Mouse (Mus musculus) neural tube, embryonic 15.5 days (tissue): ENCODE results near the gene Kcnb1. TPM values are rescaled to one million over a fixed set of nuclear protein-coding genes. Genes with fewer than 3 reads are reported as not detected.

Experiments used
- ATAC-seq: fragments of 200-750 bp; cut with Nextera tagmentation; 2 replicates; pipeline ENCODE4 v1.8.0; 2017; ENCODE audit warnings: mild to moderate bottlenecking, moderate TSS enrichment, moderate library complexity; ENCODE audit not compliant: low FRiP score
- H3K27ac ChIP-seq: fragments of 300-500 bp; sonication (generic); replicated peaks from 2 replicates; pipeline ENCODE4 v1.5.1; 2015; ENCODE audit warnings: mild to moderate bottlenecking, inconsistent platforms
- H3K27me3 ChIP-seq: fragments of 300-500 bp; sonication (generic); replicated peaks from 2 replicates; pipeline ENCODE4 v1.6.1; 2015; ENCODE audit warnings: inconsistent platforms
- H3K36me3 ChIP-seq: fragments of 300-500 bp; sonication (generic); 2 replicates; pipeline ENCODE4 v1.6.1; 2015; ENCODE audit warnings: inconsistent platforms
- H3K4me1 ChIP-seq: fragments of 300-500 bp; sonication (generic); 2 replicates; pipeline ENCODE4 v1.6.1; 2015; ENCODE audit warnings: inconsistent platforms
- H3K4me2 ChIP-seq: fragments of 300-500 bp; sonication (generic); 2 replicates; pipeline ENCODE4 v1.6.1; 2015; ENCODE audit warnings: inconsistent platforms, mild to moderate bottlenecking, moderate library complexity
- H3K4me3 ChIP-seq: fragments of 300-500 bp; sonication (generic); replicated peaks from 2 replicates; pipeline ENCODE4 v1.5.1; 2015; ENCODE audit warnings: mild to moderate bottlenecking, inconsistent platforms
- H3K9ac ChIP-seq: fragments of 300-500 bp; sonication (generic); replicated peaks from 2 replicates; pipeline ENCODE4 v1.6.1; 2015; ENCODE audit warnings: mild to moderate bottlenecking, inconsistent platforms
- H3K9me3 ChIP-seq: fragments of 300-500 bp; sonication (generic); replicated peaks from 2 replicates; pipeline ENCODE4 v1.6.1; 2016; ENCODE audit warnings: inconsistent platforms
- WGBS: fragments of 180-500 bp; shearing (Covaris S2); methylation state at CpG from one replicate; pipeline ENCODE4 v1.1.7; 2015; ENCODE audit warnings: mixed read lengths; 5-methylcytosine and 5-hydroxymethylcytosine counted together
- polyA plus RNA-seq: library from polyadenylated mRNA; unstranded; fragments of >200 nt; fragmentation: Nextera tagmentation; extraction: Ambion mirVana; gene quantifications from 2 replicates; pipeline ENCODE4 v1.2.1, GENCODE M21; 2015

Gene Kcnb1
- polyA plus RNA-seq, 1 experiment from 2014 or later: 3.9 TPM

GRCm38 (mm10) chr2:167121228-167121627 lies 68.7 kb downstream of the Kcnb1 start:
- Histone ChIP-seq H3K4me3 (no peak overlapping the region), H3K4me2 (no peak overlapping the region), H3K9ac (no peak overlapping the region), H3K27me3 (no peaks in the 10 kb centered on the region), H3K9me3 (no peaks in the 10 kb centered on the region), H3K27ac (no peak overlapping the region), H3K4me1 (peaks cover 22% of the 10 kb centered on the region), H3K36me3 (no peaks in the 10 kb centered on the region)
- no peak for ATAC-seq
- WGBS: 67% methylated on average over 6 of the region's 6 CpGs

GRCm38 (mm10) chr2:167120186-167120830 lies 69.6 kb downstream of the Kcnb1 start:
- no peaks in the 10 kb centered on the region for H3K27me3 ChIP-seq
- H3K27ac ChIP-seq: no peak overlapping the region
- 70% methylated on average over 12 of the region's 12 CpGs for WGBS
- H3K4me2 ChIP-seq: no peak overlapping the region
- no peak for ATAC-seq
- peaks cover 22% of the 10 kb centered on the region for H3K4me1 ChIP-seq
- H3K36me3 ChIP-seq: no peaks in the 10 kb centered on the region
- no peak overlapping the region for H3K9ac ChIP-seq
- H3K9me3 ChIP-seq: no peaks in the 10 kb centered on the region
- no peak overlapping the region for H3K4me3 ChIP-seq

DNA sequence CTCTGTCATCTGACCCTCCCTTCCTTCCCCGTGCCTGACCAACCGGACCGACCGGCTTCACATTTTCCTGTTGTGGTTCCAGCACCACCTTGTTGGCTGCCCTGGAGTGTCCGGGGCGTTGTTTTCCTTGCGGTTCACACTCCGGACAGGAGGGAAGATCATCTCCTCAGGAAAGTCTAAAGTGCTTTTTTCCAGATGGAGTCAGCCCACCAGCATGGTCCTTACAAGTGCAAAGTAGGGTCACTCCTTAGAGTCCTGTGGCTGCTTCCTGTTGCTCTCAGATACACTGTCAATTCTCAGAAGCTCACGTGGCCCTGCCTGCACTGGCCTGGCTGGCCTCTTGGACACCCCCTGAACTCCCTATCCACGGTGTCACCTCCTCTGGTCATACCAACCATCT lies 71.9 kb downstream of the Kcnb1 start:
- H3K27me3 ChIP-seq: no peaks in the 10 kb centered on the region
- no peak overlapping the region for H3K27ac ChIP-seq
- no peak overlapping the region for H3K4me3 ChIP-seq
- 85% methylated on average over 10 of the region's 10 CpGs for WGBS
- no peak for ATAC-seq
- no peaks in the 10 kb centered on the region for H3K36me3 ChIP-seq
- no peak overlapping the region for H3K9ac ChIP-seq
- no peaks in the 10 kb centered on the region for H3K9me3 ChIP-seq
- H3K4me1 ChIP-seq: 0 out of 2 replicates have a peak, but pooled peaks cover 11% of the 10 kb centered on the region
- no peak overlapping the region for H3K4me2 ChIP-seq

GRCm38 (mm10) chr2:167112737-167113136 lies 77.2 kb downstream of the Kcnb1 start:
- Histone ChIP-seq H3K36me3 (no peaks in the 10 kb centered on the region), H3K9ac (no peak overlapping the region), H3K4me3 (no peak overlapping the region), H3K4me1 (peaks cover 6% of the 10 kb centered on the region; the same call in 1 of the 2 replicates), H3K9me3 (no peaks in the 10 kb centered on the region), H3K27me3 (no peaks in the 10 kb centered on the region), H3K4me2 (no peak overlapping the region), H3K27ac (no peak overlapping the region)
- peak; percentile 69 for ATAC-seq
- 51% methylated on average over 6 of the region's 6 CpGs for WGBS

DNA sequence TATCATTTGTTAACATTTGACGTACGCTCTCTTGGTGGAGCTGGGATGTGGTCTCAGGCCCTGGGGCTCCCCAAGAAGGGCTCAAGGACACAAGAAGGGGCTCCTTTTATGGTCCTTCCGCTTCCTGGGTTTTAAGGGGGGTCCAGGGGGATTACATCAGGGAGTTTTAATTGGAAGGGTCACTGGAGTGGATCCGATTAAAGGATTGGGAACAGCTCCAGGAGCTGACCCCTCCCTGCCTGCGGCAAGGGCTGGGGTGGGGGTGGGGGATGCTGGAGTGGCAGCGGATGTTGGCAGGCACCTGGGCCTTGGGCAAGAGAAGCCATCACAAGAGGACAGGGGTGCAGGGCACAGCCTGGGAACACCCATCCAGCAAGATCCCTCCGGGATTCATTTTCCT lies 77.7 kb downstream of the Kcnb1 start:
- H3K36me3 ChIP-seq: no peaks in the 10 kb centered on the region
- H3K9ac ChIP-seq: 0 out of 2 replicates have a peak overlapping the region, but pooled peaks have one; percentile 20
- WGBS: 64% methylated on average over 7 of the region's 7 CpGs
- H3K4me1 ChIP-seq: peaks cover 6% of the 10 kb centered on the region; the same call in 1 of the 2 replicates
- ATAC-seq: 0 out of 2 replicates have a peak, but pooled peaks have one; percentile 55
- no peak overlapping the region for H3K4me2 ChIP-seq
- H3K9me3 ChIP-seq: no peaks in the 10 kb centered on the region
- H3K27me3 ChIP-seq: no peaks in the 10 kb centered on the region
- H3K27ac ChIP-seq: no peak overlapping the region
- H3K4me3 ChIP-seq: no peak overlapping the region

GRCm38 (mm10) chr2:167109506-167109905 lies 80.4 kb downstream of the Kcnb1 start:
- 82% methylated on average over 8 of the region's 8 CpGs for WGBS
- no peak overlapping the region for H3K9ac ChIP-seq
- no peak overlapping the region for H3K4me2 ChIP-seq
- H3K27me3 ChIP-seq: no peaks in the 10 kb centered on the region
- H3K4me3 ChIP-seq: no peak overlapping the region
- no peaks in the 10 kb centered on the region for H3K9me3 ChIP-seq
- ATAC-seq: no peak
- H3K36me3 ChIP-seq: peaks cover 16% of the 10 kb centered on the region
- peaks cover 6% of the 10 kb centered on the region; the same call in 1 of the 2 replicates for H3K4me1 ChIP-seq
- no peak overlapping the region for H3K27ac ChIP-seq

DNA sequence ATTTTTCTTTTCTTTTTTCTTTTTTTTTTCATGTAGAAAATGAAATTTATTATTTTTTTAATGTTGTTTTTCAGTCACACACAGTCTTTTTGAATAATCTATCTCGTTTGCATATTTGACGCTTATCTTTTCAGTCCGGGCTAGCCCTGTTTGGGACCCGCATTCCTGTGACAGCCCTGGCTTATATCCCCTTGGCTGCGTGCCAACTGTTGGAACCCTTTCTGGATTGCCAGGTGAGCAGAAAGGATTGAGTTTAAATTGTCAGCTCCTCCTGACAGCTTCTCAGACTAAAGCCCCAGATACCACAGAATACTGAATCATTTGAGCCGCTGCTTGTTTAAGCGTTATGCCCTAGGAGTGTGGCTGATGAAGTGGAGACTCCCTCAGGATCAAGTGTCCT lies 86.4 kb downstream of the Kcnb1 start:
- 79% methylated on average over 7 of the region's 7 CpGs for WGBS

DNA sequence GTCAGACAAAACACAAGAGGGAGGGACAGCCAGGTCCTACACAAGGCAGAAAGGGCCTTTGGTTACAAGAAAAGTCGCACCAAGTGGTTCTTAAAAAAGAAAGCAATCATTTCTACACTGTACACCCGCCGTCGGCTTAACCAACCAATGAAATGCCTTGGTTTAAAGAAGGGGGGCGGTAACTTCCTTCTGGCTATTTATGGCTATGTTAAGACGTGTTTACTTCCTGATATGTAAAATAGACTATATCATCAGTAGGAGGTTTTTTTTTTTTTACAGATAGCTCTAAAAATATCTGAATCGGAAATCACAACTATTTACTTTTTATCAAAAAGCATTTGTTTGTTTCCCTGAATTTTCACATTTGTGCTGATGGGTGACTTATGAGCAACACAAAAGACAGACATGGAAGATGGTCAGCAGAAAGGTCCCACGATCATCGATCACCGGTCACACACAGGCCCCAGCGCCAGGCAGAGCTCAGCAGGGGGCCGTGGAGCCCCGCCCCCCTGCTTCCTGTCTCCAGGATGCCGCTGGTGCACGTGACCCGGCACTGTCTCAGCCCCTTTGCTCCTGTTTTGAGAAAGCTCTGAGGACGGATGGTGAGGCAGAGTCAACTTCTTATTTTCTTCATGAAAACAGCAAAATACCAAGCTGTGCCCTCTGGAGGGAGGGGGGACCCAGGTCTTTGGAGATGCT lies 88.1 kb downstream of the Kcnb1 start:
- WGBS: 77% methylated on average over 17 of the region's 17 CpGs
- ATAC-seq: no peak
- H3K4me1 ChIP-seq: no peaks in the 10 kb centered on the region
- H3K9me3 ChIP-seq: no peaks in the 10 kb centered on the region
- no peaks in the 10 kb centered on the region for H3K27me3 ChIP-seq
- H3K27ac ChIP-seq: no peak overlapping the region
- no peak overlapping the region for H3K9ac ChIP-seq
- no peak overlapping the region for H3K4me3 ChIP-seq
- H3K4me2 ChIP-seq: no peak overlapping the region
- H3K36me3 ChIP-seq: peaks cover 18% of the 10 kb centered on the region

More for the DNA sequence above, 86.4 kb downstream of the Kcnb1 start:
- Histone ChIP-seq H3K36me3 (peaks cover 18% of the 10 kb centered on the region), H3K4me3 (no peak overlapping the region), H3K9me3 (no peaks in the 10 kb centered on the region), H3K27me3 (no peaks in the 10 kb centered on the region), H3K9ac (no peak overlapping the region), H3K4me1 (no peaks in the 10 kb centered on the region), H3K27ac (no peak overlapping the region), H3K4me2 (no peak overlapping the region)
- ATAC-seq: no peak

DNA sequence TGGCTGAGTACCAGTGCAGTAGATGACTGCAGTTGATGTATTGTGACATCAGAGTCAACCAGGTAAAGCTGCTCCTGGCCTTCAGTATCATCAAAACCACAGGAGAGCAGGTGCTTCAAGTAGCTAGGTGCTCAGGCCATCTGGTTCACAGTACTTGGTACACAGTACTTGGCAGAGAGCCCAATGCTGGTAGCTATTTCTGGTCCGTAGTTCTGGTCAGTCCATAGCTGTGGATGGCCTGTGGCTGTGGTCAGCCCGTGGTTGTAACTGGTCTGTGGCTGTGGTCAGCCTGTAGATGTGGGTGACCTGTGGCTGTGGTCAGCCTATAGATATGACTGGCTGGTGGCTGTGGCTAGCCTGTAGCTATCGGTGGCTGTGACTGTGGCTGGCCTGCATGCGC lies 95.3 kb downstream of the Kcnb1 start:
- Histone ChIP-seq H3K9ac (no peak overlapping the region), H3K4me1 (0 out of 2 replicates have a peak, but pooled peaks cover 3% of the 10 kb centered on the region), H3K27me3 (no peaks in the 10 kb centered on the region; the same call in 1 of the 2 replicates), H3K4me2 (no peak overlapping the region), H3K9me3 (no peaks in the 10 kb centered on the region), H3K36me3 (no peaks in the 10 kb centered on the region), H3K4me3 (no peak overlapping the region), H3K27ac (no peak overlapping the region)
- no peak for ATAC-seq
- WGBS: 93% methylated on average over 4 of the region's 4 CpGs

DNA sequence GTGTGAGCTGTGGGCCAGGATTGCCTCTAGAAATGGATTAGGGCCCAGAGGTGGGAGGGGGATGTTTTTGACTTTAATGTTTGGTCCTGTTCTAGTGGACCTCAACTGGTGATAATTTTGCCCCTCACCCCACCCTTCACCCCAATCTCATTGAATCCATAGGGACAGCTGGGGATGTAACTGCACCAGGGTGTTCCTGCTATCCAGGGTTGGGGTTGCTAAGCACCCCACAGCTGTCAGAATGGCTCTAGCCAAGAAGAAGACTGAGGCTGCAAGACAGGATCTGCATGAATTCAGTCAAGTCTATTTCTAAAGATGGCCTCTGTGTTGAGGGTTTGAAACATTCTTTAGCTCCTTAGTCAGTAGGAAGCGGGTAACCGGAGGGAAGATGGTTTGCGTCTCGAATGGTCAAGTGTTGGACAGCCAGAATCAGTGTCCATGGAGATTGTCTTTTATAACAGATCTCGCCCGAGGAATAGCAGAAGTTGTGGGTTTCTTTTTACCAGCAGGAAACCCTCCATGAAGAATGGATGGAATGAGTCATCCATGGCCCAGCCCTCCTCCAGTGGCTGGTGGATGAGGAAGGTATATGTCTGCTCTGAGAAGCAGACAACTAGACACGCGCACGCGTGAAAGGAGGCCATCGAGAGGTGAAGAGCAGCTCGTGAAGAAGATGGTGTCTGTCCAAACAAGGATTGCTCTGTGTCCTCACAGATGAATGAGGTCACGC lies 96.6 kb downstream of the Kcnb1 start:
- Histone ChIP-seq H3K27ac (no peak overlapping the region), H3K4me1 (0 out of 2 replicates have a peak, but pooled peaks cover 3% of the 10 kb centered on the region), H3K36me3 (no peaks in the 10 kb centered on the region), H3K4me2 (no peak overlapping the region), H3K27me3 (no peaks in the 10 kb centered on the region; the same call in 1 of the 2 replicates), H3K9ac (no peak overlapping the region), H3K4me3 (no peak overlapping the region), H3K9me3 (no peaks in the 10 kb centered on the region)
- 90% methylated on average over 13 of the region's 13 CpGs for WGBS
- ATAC-seq: no peak

- Histone ChIP-seq H3K36me3 (no peaks in the 10 kb centered on the region), H3K4me2 (no peak overlapping the region), H3K9ac (no peak overlapping the region), H3K9me3 (no peaks in the 10 kb centered on the region), H3K4me1 (peaks cover 3% of the 10 kb centered on the region; the same call in 1 of the 2 replicates), H3K4me3 (no peak overlapping the region), H3K27me3 (no peaks in the 10 kb centered on the region; the same call in 1 of the 2 replicates), H3K27ac (no peak overlapping the region)
- no peak for ATAC-seq
- WGBS: 52% methylated on average over 1 of the region's 1 CpGs
These were observed 99.7 kb downstream of the Kcnb1 start for GRCm38 (mm10) chr2:167090271-167090670.
